Mouse (Mus musculus): Measurements from ENCODE around the gene Cd3e.

- TF ChIP-seq MAFK (IDR thresholded peaks at IDR 0.05; ENCODE audit: insufficient read depth, low read depth, low read length) (no peak), HCFC1 (IDR thresholded peaks at IDR 0.05; ENCODE audit: borderline replicate concordance, insufficient read depth, low read length) (no peak), ZNF384 (IDR thresholded peaks at IDR 0.05; ENCODE audit: low read depth, low read length) (no peak)
These were observed 11.3 kb downstream of the Cd3e start for GRCm38 (mm10) chr9:44998138-44998537.
